Mouse (Mus musculus) frontal cortex, postnatal 25 days (tissue): ENCODE measurements around the gene Itsn1.

ENCODE experiments used
- DNase-seq, 2 experiments: peaks; one replicate each; pipeline ENCODE4 v3.0.0; 2022; ENCODE audit warnings: low spot score in 2 of 2

Itsn1 gene

GRCm38 (mm10) chr16:91768586-91768985 is 39.5 kb downstream of the Itsn1 start:
- no peak for DNase-seq

GRCm38 (mm10) chr16:91769911-91770310 is 40.8 kb downstream of the Itsn1 start:
- no peak for DNase-seq

- no peak for DNase-seq
These were observed 41.6 kb downstream of the Itsn1 start for GRCm38 (mm10) chr16:91770662-91771061.

- no peak for DNase-seq
These were observed 42.3 kb downstream of the Itsn1 start for GRCm38 (mm10) chr16:91771334-91771733.

GRCm38 (mm10) chr16:91772586-91772985 is 43.5 kb downstream of the Itsn1 start:
- no peak for DNase-seq

- DNase-seq: no peak
These were observed 50.5 kb downstream of the Itsn1 start for GRCm38 (mm10) chr16:91779576-91779975.

GRCm38 (mm10) chr16:91780151-91780550 is 51.1 kb downstream of the Itsn1 start:
- no peak for DNase-seq

- DNase-seq: no peak
These were observed 51.7 kb downstream of the Itsn1 start for GRCm38 (mm10) chr16:91780826-91781225.

GRCm38 (mm10) chr16:91783191-91783590 is 54.1 kb downstream of the Itsn1 start:
- no peak for DNase-seq

- DNase-seq: no peak
These were observed 55.2 kb downstream of the Itsn1 start for GRCm38 (mm10) chr16:91784298-91784697.

GRCm38 (mm10) chr16:91786425-91786824 is 57.3 kb downstream of the Itsn1 start:
- no peak for DNase-seq

- no peak for DNase-seq
These were observed 60.6 kb downstream of the Itsn1 start for GRCm38 (mm10) chr16:91789728-91790127.

- DNase-seq: no peak
These were observed 63.6 kb downstream of the Itsn1 start for GRCm38 (mm10) chr16:91792477-91793196.

GRCm38 (mm10) chr16:91793507-91794278 is 64.6 kb downstream of the Itsn1 start:
- DNase-seq: no peak

GRCm38 (mm10) chr16:91794306-91794705 is 65.2 kb downstream of the Itsn1 start:
- DNase-seq: no peak

GRCm38 (mm10) chr16:91795044-91795443 is 66.0 kb downstream of the Itsn1 start:
- DNase-seq: no peak

- DNase-seq: no peak
These were observed 66.5 kb downstream of the Itsn1 start for GRCm38 (mm10) chr16:91795606-91796005.

GRCm38 (mm10) chr16:91801426-91801825 is 72.3 kb downstream of the Itsn1 start:
- no peak for DNase-seq

GRCm38 (mm10) chr16:91802461-91803062 is 73.5 kb downstream of the Itsn1 start:
- DNase-seq: no peak

GRCm38 (mm10) chr16:91804418-91804817 is 75.3 kb downstream of the Itsn1 start:
- no peak for DNase-seq

GRCm38 (mm10) chr16:91804831-91805230 is 75.8 kb downstream of the Itsn1 start:
- no peak for DNase-seq

GRCm38 (mm10) chr16:91810235-91810634 is 81.2 kb downstream of the Itsn1 start:
- no peak for DNase-seq

GRCm38 (mm10) chr16:91811339-91811738 is 82.3 kb downstream of the Itsn1 start:
- no peak for DNase-seq
